Mouse (Mus musculus) MEL-GATA-1-ER (cell line): ENCODE measurements around the gene Fcer1a.
A peak's percentile ranks its signal among the peaks of the same experiment; 100 is the strongest.

Source experiments
- DNase-seq: peaks from one replicate; pipeline ENCODE4 v3.0.0-alpha.2; 2012; ENCODE audit warnings: low read depth; ENCODE audit errors: extremely low read depth

Fcer1a gene

GRCm38 (mm10) chr1:173227081-173227480 lies at the start of gene Fcer1a:
Gene Fcer1a (minus strand): TSS chr1:173227214.
- no peak for DNase-seq

GRCm38 (mm10) chr1:173265701-173266100 lies 38.7 kb upstream of the Fcer1a start, which contains the start of gene Olfr418:
Gene Olfr418 (plus strand): TSS chr1:173266001.
- no peak for DNase-seq

- DNase-seq = no peak
Observed at GRCm38 (mm10) chr1:173249888-173250287, 22.9 kb upstream of the Fcer1a start.

GRCm38 (mm10) chr1:173237004-173237403 lies 10.0 kb upstream of the Fcer1a start:
- DNase-seq = peak; percentile 23

GRCm38 (mm10) chr1:173216481-173216880 lies 10.5 kb downstream of the Fcer1a start:
- no peak for DNase-seq

- DNase-seq = no peak
Observed at GRCm38 (mm10) chr1:173212092-173212491, 14.9 kb downstream of the Fcer1a start, which contains the start of gene Olfr1404. Gene Olfr1404 (plus strand): TSS chr1:173212392.

- DNase-seq = no peak
Observed at GRCm38 (mm10) chr1:173197508-173197907, 29.5 kb downstream of the Fcer1a start, which contains the start of gene Olfr218. Gene Olfr218 (plus strand): TSS chr1:173197808.

GRCm38 (mm10) chr1:173196359-173196758 lies 30.7 kb downstream of the Fcer1a start:
- DNase-seq = no peak

- DNase-seq = no peak
Observed at GRCm38 (mm10) chr1:173192059-173192458, 35.0 kb downstream of the Fcer1a start.

- DNase-seq = no peak
Observed at GRCm38 (mm10) chr1:173190540-173190939, 36.5 kb downstream of the Fcer1a start, which contains the start of gene Olfr1406. Gene Olfr1406 (minus strand): TSS chr1:173190640.

GRCm38 (mm10) chr1:173174154-173174842 lies 52.7 kb downstream of the Fcer1a start:
- DNase-seq = no peak
